Mouse (Mus musculus) left cerebral cortex, postnatal 25 days (tissue): ENCODE results near the gene Cd8a. TPM values are rescaled to one million over a fixed set of nuclear protein-coding genes. Genes with fewer than 3 reads are reported as not detected.
A peak's percentile ranks its signal among the peaks of the same experiment; 100 is the strongest.
"Not testable (repeated sequence)": the region's sequence is repeated elsewhere in the genome, so short reads cannot be mapped to it uniquely, and the experiment has no call there.

Experiments used
- DNase-seq, 2 experiments: peaks; one replicate each; pipeline ENCODE4 v3.0.0; 2022; ENCODE audit warnings: low spot score in 2 of 2, mixed read lengths in 1 of 2
- intact Hi-C: fragments of 180-260 bp; cut with DNase I; formaldehyde crosslinking; loops from one replicate; pipeline ENCODE4 v1.15.1; 2025
- total RNA-seq, 2 experiments: library from RNA; stranded (reverse); gene quantifications; 2 replicates each; pipeline ENCODE4 v1.2.3; 2021

Gene Cd8a
- not detected for total RNA-seq

GRCm38 (mm10) chr6:71373249-71373775 is at the start of gene Cd8a:
Cd8a (plus strand) TSS chr6:71373427.
- intact Hi-C loops, result no loop called here

GRCm38 (mm10) chr6:71324816-71325215 is 48.4 kb upstream of the Cd8a start:
- intact Hi-C loops, result no loop called here

More at GRCm38 (mm10) chr6:71373249-71373775, at the start of gene Cd8a:
- no peak for DNase-seq

GRCm38 (mm10) chr6:71329881-71330280 is 43.3 kb upstream of the Cd8a start:
- DNase-seq, result no peak

More at GRCm38 (mm10) chr6:71324816-71325215, 48.4 kb upstream of the Cd8a start:
- no peak for DNase-seq

GRCm38 (mm10) chr6:71330486-71330885 is 42.7 kb upstream of the Cd8a start:
- DNase-seq, result no peak
- intact Hi-C loops, result no loop called here

More at GRCm38 (mm10) chr6:71329881-71330280, 43.3 kb upstream of the Cd8a start:
- intact Hi-C loops, result no loop called here

GRCm38 (mm10) chr6:71331491-71331890 is 41.7 kb upstream of the Cd8a start:
- DNase-seq, intact Hi-C loops: not testable (repeated sequence)

- intact Hi-C loops, result no loop called here
- DNase-seq, result no peak
These were observed 40.8 kb upstream of the Cd8a start for GRCm38 (mm10) chr6:71332236-71332965.

GRCm38 (mm10) chr6:71333031-71333430 is 40.2 kb upstream of the Cd8a start:
- DNase-seq, result no peak

GRCm38 (mm10) chr6:71333578-71334273 is 39.5 kb upstream of the Cd8a start:
- intact Hi-C loops, result no loop called here
- DNase-seq, result peak in 1 of 2 experiments; percentile 12

More at GRCm38 (mm10) chr6:71333031-71333430, 40.2 kb upstream of the Cd8a start:
- intact Hi-C loops, result no loop called here

- intact Hi-C loops, result no loop called here
- no peak for DNase-seq
These were observed 35.6 kb upstream of the Cd8a start for GRCm38 (mm10) chr6:71337666-71338065.

GRCm38 (mm10) chr6:71338941-71339340 is 34.3 kb upstream of the Cd8a start:
- DNase-seq, result no peak
- intact Hi-C loops, result no loop called here

- intact Hi-C loops, result no loop called here
- no peak for DNase-seq
These were observed 33.9 kb upstream of the Cd8a start for GRCm38 (mm10) chr6:71339351-71339750.

GRCm38 (mm10) chr6:71341179-71341578 is 32.0 kb upstream of the Cd8a start:
- intact Hi-C loops, result no loop called here

GRCm38 (mm10) chr6:71348006-71348405 is 25.2 kb upstream of the Cd8a start:
- intact Hi-C loops, result no loop called here
- no peak for DNase-seq

More at GRCm38 (mm10) chr6:71341179-71341578, 32.0 kb upstream of the Cd8a start:
- no peak for DNase-seq

GRCm38 (mm10) chr6:71351201-71351600 is 22.0 kb upstream of the Cd8a start:
- no peak for DNase-seq

GRCm38 (mm10) chr6:71352201-71352600 is 21.0 kb upstream of the Cd8a start:
- intact Hi-C loops, result no loop called here
- DNase-seq, result no peak

More at GRCm38 (mm10) chr6:71351201-71351600, 22.0 kb upstream of the Cd8a start:
- intact Hi-C loops, result no loop called here

GRCm38 (mm10) chr6:71352866-71353427 is 20.3 kb upstream of the Cd8a start:
- intact Hi-C loops, result no loop called here
- no peak for DNase-seq

GRCm38 (mm10) chr6:71353722-71354121 is 19.5 kb upstream of the Cd8a start:
- intact Hi-C loops, result no loop called here
- no peak for DNase-seq

GRCm38 (mm10) chr6:71357493-71357892 is 15.7 kb upstream of the Cd8a start:
- no peak for DNase-seq
- intact Hi-C loops, result no loop called here

- intact Hi-C loops, result no loop called here
- no peak for DNase-seq
These were observed 13.0 kb upstream of the Cd8a start for GRCm38 (mm10) chr6:71360221-71360620.

- DNase-seq, result no peak
- intact Hi-C loops, result no loop called here
These were observed 12.5 kb upstream of the Cd8a start for GRCm38 (mm10) chr6:71360751-71361150.
